Mouse (Mus musculus) heart, adult 2 months (tissue): ENCODE data around the gene Ldhd.

Source experiments
- CTCF ChIP-seq: fragments of 200-600 bp; IDR thresholded peaks from 2 replicates; pipeline ENCODE4 v1.8.1; 2022; ENCODE audit warnings: antibody characterized with exemption, mild to moderate bottlenecking, moderate library complexity
- EP300 ChIP-seq: fragments of 200-500 bp; IDR thresholded peaks from 2 replicates; pipeline ENCODE4 v1.6.1; 2011; ENCODE audit warnings: low read depth, low read length, control low read depth; ENCODE audit not compliant: insufficient read depth
- POLR2A ChIP-seq: fragments of 200-500 bp; IDR thresholded peaks from 2 replicates; pipeline ENCODE4 v1.6.1; 2011; ENCODE audit warnings: mild to moderate bottlenecking, low read depth, low read length, control low read depth; ENCODE audit not compliant: insufficient read depth

GRCm38 (mm10) chr8:111622553-111622952 is 7.6 kb downstream of the Ldhd start:
- TF ChIP-seq CTCF (0 out of 2 replicates have a peak, but pooled peaks have one; percentile 6), POLR2A (no peak), EP300 (no peak)
